Mouse (Mus musculus) midbrain, embryonic 11.5 days (tissue): ENCODE data around the gene Zbtb16. TPM values are rescaled to one million over a fixed set of nuclear protein-coding genes. Genes with fewer than 3 reads are reported as not detected.

ENCODE experiments used
- ATAC-seq: fragments of 200-750 bp; cut with Nextera tagmentation; 2 replicates; pipeline ENCODE4 v1.8.0; 2017; ENCODE audit warnings: moderate TSS enrichment, moderate library complexity; ENCODE audit not compliant: low FRiP score
- DNase-seq: peaks from one replicate; pipeline ENCODE4 v3.0.0; 2015; ENCODE audit warnings: low spot score; ENCODE audit errors: missing footprints
- H3K27ac ChIP-seq: fragments of 300-500 bp; sonication (generic); 2 replicates; pipeline ENCODE4 v1.5.1; 2014; ENCODE audit warnings: low read depth, low read length
- H3K27me3 ChIP-seq: fragments of 300-500 bp; sonication (generic); 2 replicates; pipeline ENCODE4 v1.6.1; 2014; ENCODE audit warnings: mild to moderate bottlenecking, low read length, moderate library complexity, mixed read lengths; ENCODE audit not compliant: control insufficient read depth, insufficient read depth
- H3K36me3 ChIP-seq: fragments of 300-500 bp; sonication (generic); 2 replicates; pipeline ENCODE4 v1.6.1; 2014; ENCODE audit warnings: mild to moderate bottlenecking, low read length, moderate library complexity, mixed read lengths; ENCODE audit not compliant: control insufficient read depth, insufficient read depth
- H3K4me1 ChIP-seq: fragments of 300-500 bp; sonication (generic); 2 replicates; pipeline ENCODE4 v1.6.1; 2014; ENCODE audit warnings: low read length; ENCODE audit not compliant: control insufficient read depth, insufficient read depth
- H3K4me2 ChIP-seq: fragments of 300-500 bp; sonication (generic); 2 replicates; pipeline ENCODE4 v1.6.1; 2014; ENCODE audit warnings: mild to moderate bottlenecking, moderate library complexity
- H3K4me3 ChIP-seq: fragments of 300-500 bp; sonication (generic); 2 replicates; pipeline ENCODE4 v1.5.1; 2014; ENCODE audit warnings: low read depth, low read length
- H3K9ac ChIP-seq: fragments of 300-500 bp; sonication (generic); 2 replicates; pipeline ENCODE4 v1.6.1; 2014; ENCODE audit warnings: low read length
- H3K9me3 ChIP-seq: fragments of 300-500 bp; sonication (generic); 2 replicates; pipeline ENCODE4 v1.6.1; 2016; ENCODE audit warnings: low read length; ENCODE audit not compliant: control insufficient read depth
- WGBS: fragments of 180-500 bp; shearing (Covaris S2); extraction: QIAGEN DNeasy Blood & Tissue Kit; methylation state at CpG from one replicate; pipeline ENCODE4 v1.1.7; 2014; 5-methylcytosine and 5-hydroxymethylcytosine counted together
- polyA plus RNA-seq: library from polyadenylated mRNA; unstranded; fragments of >200 nt; fragmentation: Nextera tagmentation; extraction: Ambion mirVana; gene quantifications from 2 replicates; pipeline ENCODE4 v1.2.1, GENCODE M21; 2014

The Zbtb16 gene
- polyA plus RNA-seq, 1 experiment from 2014 or later = 15.0 TPM

DNA sequence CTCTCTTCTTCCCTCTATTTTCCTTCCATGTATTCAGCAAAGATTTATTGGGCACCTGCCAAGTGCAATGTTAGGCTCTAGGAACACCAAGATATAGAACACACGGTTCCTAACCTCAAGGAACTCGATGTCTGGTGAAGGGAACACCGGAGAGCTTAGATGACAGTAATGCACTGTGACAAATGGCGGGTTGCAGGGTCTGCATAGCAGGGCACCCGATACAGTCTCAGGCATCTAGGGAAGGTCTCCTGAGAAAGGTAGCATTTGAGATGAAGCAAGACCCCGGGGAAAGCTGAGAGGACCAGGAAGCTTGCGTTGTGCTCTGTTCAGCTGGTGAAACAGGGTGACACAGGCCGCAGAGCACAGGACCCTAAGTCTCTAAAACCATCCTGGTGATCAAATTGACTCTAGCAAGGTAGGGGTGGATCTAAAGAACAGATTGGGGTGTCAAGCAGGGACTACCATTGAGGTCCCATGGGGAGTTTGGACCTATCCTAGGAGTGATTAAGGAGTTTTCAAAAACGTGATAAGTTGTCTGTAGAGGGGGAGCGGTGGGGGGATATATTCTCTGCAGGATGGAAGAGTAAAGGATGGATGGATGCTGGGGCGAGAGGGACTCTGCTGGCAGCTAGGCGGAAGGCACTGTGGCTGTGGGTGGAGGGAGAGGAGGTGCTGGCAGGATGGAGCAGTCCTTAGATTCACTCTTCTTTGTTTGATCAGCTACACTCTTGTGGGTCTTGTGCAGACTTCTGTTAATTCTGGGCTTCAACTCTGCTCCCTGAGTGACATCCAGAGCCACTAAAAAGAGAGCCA is 187.5 kb downstream of the Zbtb16 start:
- Histone ChIP-seq H3K4me2 (peak overlapping the region; percentile 37; the same call in 1 of the 2 replicates), H3K27ac (peak overlapping the region; percentile 91), H3K9ac (peak overlapping the region; percentile 40; the same call in 1 of the 2 replicates), H3K4me1 (peaks cover 57% of the 10 kb centered on the region), H3K4me3 (no peak overlapping the region), H3K9me3 (no peaks in the 10 kb centered on the region; the same call in 1 of the 2 replicates), H3K36me3 (no peaks in the 10 kb centered on the region), H3K27me3 (no peaks in the 10 kb centered on the region)
- DNase-seq = peak; percentile 88
- ATAC-seq = peak; percentile 12
- WGBS = 26% methylated on average over 12 of the region's 12 CpGs

DNA sequence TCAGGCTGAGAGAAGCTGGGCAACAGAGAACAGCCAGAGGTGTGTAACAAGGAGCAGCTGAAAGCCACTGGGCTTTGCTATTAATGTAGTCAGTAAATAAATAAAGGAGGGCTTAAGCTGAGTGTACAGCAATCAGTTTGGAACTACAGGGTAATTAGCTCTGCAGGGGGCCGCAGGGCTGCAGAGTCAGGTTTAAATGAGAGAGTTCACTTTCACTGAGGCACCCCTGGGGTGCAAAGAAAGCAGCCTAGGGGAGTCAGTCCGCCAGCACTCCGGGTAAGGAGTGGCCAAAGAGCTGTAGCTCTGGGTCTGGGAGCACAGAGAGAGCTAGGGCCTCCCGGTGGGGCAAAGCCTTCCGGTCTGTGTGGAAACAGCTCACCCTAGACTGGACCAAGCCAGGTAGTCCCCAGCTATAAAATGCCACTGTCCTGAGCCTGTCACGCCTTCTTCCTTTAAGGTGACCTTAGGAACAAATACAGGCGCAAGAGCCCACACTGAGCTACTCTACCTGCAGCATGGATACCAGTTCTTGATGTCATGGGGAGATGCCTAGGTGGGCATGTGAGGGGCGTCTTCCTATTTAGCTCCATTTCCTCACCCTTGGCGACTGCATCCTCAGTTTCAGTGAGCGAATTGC is 188.3 kb downstream of the Zbtb16 start:
- no peak overlapping the region for H3K4me3 ChIP-seq
- no peaks in the 10 kb centered on the region for H3K27me3 ChIP-seq
- H3K4me2 ChIP-seq = no peak overlapping the region
- no peaks in the 10 kb centered on the region; the same call in 1 of the 2 replicates for H3K9me3 ChIP-seq
- no peak for ATAC-seq
- peak; percentile 90 for DNase-seq
- peaks cover 57% of the 10 kb centered on the region for H3K4me1 ChIP-seq
- peak overlapping the region; percentile 91 for H3K27ac ChIP-seq
- peak overlapping the region; percentile 2 for H3K9ac ChIP-seq
- 19% methylated on average over 10 of the region's 10 CpGs for WGBS
- H3K36me3 ChIP-seq = no peaks in the 10 kb centered on the region

DNA sequence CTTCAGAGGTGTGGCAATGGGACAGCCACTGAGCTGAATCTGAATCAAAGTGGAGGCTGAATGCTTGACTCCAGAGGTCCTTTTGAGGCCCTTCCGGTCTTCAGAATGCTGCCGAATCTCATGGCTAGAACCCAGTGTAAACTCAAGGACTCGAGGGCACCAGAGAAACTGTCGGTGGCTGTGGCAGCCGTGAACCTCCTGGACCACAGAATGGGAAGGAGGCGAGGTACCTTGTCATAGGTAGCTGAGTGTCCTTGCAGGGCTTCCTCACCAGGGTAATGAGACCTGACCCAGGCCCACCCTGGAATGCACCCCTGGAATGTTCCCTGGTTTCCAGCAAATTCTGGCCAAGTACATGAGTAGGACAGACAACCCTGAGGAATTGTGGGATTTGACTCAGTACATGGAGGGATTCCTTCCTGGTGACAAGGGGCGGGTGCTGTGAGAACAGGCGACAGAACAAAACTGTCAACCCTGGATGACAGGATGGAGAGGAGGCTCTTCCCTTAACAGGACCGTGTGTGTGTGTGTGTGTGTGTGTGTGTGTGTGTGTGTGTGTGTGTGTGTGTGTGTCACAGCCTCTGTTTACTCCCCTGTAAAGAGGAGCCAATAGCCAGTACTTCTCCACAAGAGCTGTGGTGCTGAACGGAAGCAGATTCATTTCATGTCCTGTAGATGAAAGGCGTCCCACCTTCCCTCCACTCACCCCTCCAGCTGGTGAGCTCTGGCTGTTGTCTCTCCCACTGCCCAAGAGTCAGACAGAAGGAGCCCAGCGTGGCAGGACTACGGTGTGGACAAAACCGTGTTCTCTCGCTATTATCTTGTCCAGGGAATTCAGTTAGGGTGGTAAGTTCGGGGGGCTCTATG is 189.0 kb downstream of the Zbtb16 start:
- no peaks in the 10 kb centered on the region; the same call in 1 of the 2 replicates for H3K9me3 ChIP-seq
- H3K36me3 ChIP-seq = no peaks in the 10 kb centered on the region
- peaks cover 52% of the 10 kb centered on the region for H3K4me1 ChIP-seq
- H3K4me3 ChIP-seq = no peak overlapping the region
- H3K9ac ChIP-seq = peak overlapping the region; percentile 12
- DNase-seq = peak; percentile 88
- no peak for ATAC-seq
- H3K27me3 ChIP-seq = no peaks in the 10 kb centered on the region
- WGBS = 36% methylated on average over 16 of the region's 16 CpGs
- no peak overlapping the region for H3K27ac ChIP-seq
- no peak overlapping the region for H3K4me2 ChIP-seq

DNA sequence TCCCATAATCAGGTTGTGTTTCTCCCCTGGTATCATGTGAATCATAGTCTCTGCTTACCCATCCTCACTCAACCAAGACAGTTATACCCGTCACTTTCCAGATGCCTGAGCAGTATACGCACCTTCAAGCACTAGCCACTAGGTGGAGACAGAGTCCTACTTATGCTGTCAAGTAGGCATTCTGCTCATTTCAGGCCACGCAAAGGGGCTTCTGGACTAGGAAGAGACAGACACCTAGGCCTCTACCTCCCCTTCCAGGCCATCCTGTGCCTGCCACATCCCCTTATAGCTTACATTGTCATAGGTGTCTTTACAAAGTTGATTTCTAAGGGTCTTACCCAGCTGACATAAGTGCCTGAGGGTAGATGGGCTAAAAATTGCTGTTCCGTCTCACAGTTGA is 189.8 kb downstream of the Zbtb16 start:
- no peaks in the 10 kb centered on the region for H3K27me3 ChIP-seq
- no peaks in the 10 kb centered on the region; the same call in 1 of the 2 replicates for H3K9me3 ChIP-seq
- ATAC-seq (no peak), DNase-seq (peak; percentile 98)
- WGBS = 24% methylated on average over 4 of the region's 4 CpGs
- H3K4me1 ChIP-seq = peaks cover 46% of the 10 kb centered on the region
- H3K27ac ChIP-seq = no peak overlapping the region
- no peaks in the 10 kb centered on the region for H3K36me3 ChIP-seq
- H3K4me3 ChIP-seq = no peak overlapping the region
- H3K4me2 ChIP-seq = no peak overlapping the region
- H3K9ac ChIP-seq = no peak overlapping the region

- Histone ChIP-seq H3K36me3 (no peaks in the 10 kb centered on the region), H3K4me3 (no peak overlapping the region), H3K4me2 (no peak overlapping the region), H3K9me3 (no peaks in the 10 kb centered on the region; the same call in 1 of the 2 replicates), H3K9ac (no peak overlapping the region), H3K4me1 (peaks cover 40% of the 10 kb centered on the region), H3K27me3 (no peaks in the 10 kb centered on the region), H3K27ac (no peak overlapping the region)
- DNase-seq (peak; percentile 83), ATAC-seq (no peak)
- 49% methylated on average over 4 of the region's 4 CpGs for WGBS
Measured at GRCm38 (mm10) chr9:48645648-48646126, 190.3 kb downstream of the Zbtb16 start.

GRCm38 (mm10) chr9:48644926-48645647 is 190.9 kb downstream of the Zbtb16 start:
- no peaks in the 10 kb centered on the region for H3K36me3 ChIP-seq
- no peak for DNase-seq
- peaks cover 34% of the 10 kb centered on the region for H3K4me1 ChIP-seq
- H3K27ac ChIP-seq = no peak overlapping the region
- no peaks in the 10 kb centered on the region for H3K27me3 ChIP-seq
- no peak overlapping the region for H3K4me2 ChIP-seq
- no peaks in the 10 kb centered on the region; the same call in 1 of the 2 replicates for H3K9me3 ChIP-seq
- H3K9ac ChIP-seq = no peak overlapping the region
- no peak overlapping the region for H3K4me3 ChIP-seq
- no peak for ATAC-seq
- 54% methylated on average over 13 of the region's 13 CpGs for WGBS

GRCm38 (mm10) chr9:48644376-48644775 is 191.6 kb downstream of the Zbtb16 start:
- Histone ChIP-seq H3K36me3 (no peaks in the 10 kb centered on the region), H3K4me3 (no peak overlapping the region), H3K9ac (no peak overlapping the region), H3K4me2 (no peak overlapping the region), H3K9me3 (no peaks in the 10 kb centered on the region; the same call in 1 of the 2 replicates), H3K27ac (no peak overlapping the region), H3K27me3 (no peaks in the 10 kb centered on the region), H3K4me1 (peaks cover 28% of the 10 kb centered on the region)
- no peak for ATAC-seq
- no peak for DNase-seq
- 78% methylated on average over 3 of the region's 3 CpGs for WGBS

DNA sequence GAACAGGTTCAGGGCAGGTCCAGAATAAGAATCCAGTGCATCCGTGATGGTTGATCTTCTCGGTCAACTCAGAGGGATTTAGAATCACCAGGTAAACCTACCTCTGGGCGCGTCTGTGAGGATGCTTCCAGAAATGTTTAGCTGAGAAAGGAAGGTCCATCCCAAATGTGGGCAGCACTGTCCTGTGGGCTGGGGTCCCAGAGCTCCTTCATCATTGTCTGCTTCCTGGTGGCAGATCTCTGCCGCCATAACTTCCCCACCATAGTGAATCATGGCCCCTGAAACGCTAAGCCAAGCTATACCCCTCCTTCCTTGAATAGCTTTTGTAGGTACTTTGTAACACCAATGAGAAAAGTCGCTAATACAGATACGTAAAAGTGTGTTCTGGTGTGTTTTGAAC is 194.4 kb downstream of the Zbtb16 start:
- H3K4me3 ChIP-seq = no peak overlapping the region
- no peak overlapping the region for H3K4me2 ChIP-seq
- H3K9me3 ChIP-seq = no peaks in the 10 kb centered on the region; the same call in 1 of the 2 replicates
- H3K9ac ChIP-seq = no peak overlapping the region
- H3K27me3 ChIP-seq = no peaks in the 10 kb centered on the region; the same call in 1 of the 2 replicates
- no peak overlapping the region for H3K27ac ChIP-seq
- DNase-seq (peak; percentile 69), ATAC-seq (no peak)
- H3K36me3 ChIP-seq = no peaks in the 10 kb centered on the region
- H3K4me1 ChIP-seq = 0 out of 2 replicates have a peak, but pooled peaks cover 2% of the 10 kb centered on the region
- 89% methylated on average over 8 of the region's 8 CpGs for WGBS
